ENCODE assay signal across 8 mouse cellular contexts in the genomic region with DNA sequence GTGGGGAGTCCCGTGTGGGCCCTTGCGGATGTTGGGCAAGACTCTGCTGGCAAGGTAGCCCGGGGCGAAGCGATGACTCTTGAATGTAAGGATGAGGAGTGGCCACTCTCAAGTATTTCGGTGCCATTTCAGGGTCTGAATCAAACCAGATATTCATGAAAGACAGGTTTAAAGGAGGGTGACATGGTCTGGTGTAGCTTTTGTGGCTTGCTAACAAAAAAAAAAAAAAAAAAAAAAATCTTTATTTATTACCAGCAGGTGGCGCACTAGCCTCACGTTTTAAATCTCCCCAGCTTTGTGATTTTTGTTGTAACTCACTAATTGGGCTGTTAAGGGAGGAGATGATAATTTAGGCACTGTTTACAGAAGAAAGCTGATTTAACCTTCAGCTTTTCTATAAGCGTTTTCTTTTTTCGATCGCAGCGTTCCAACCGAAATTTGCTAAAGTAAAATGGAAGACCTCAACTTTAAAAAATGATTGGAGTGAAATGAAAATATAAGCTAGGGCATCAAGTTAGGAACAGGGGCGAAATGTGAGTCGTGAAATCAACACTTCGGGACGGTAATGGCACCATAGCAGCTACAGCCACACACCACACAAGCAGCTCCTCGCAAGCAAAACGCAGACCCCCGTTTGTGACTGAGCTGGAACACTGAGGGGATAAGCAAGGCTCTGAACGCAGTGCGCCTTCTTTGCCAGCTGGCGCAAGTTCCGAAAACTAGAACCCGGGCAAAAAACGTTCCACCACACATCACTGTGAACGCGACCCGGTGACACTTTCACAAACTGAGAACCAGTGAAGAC. TPM values are rescaled to one million over a fixed set of nuclear protein-coding genes. Genes with fewer than 3 reads are reported as not detected.
DNase-seq lines count a peak whose midpoint lies in the region; ATAC-seq and TF ChIP-seq lines count a peak whose summit lies in the region.

No protein-coding gene starts in this region.

- H3K27me3 ChIP-seq in embryonic facial prominence, embryonic 13.5 days: peaks cover 14% of the 10 kb centered on the region
- H3K27me3 ChIP-seq in intestine, postnatal 0 days (replicated peaks; ENCODE audit: control insufficient read depth, insufficient read depth, low read length): no peaks in the 10 kb centered on the region
- H3K27me3 ChIP-seq in midbrain, embryonic 13.5 days: 0 out of 2 replicates have a peak, but pooled peaks cover 5% of the 10 kb centered on the region

- DNase-seq in layer of hippocampus, postnatal 10 days (ENCODE audit: low spot score in 2 of 2): peak; percentile 44 to 50
- no peak for DNase-seq in layer of hippocampus, adult 8-10 months (ENCODE audit: low spot score in 2 of 2)
- DNase-seq in MN1 (ENCODE audit: low spot score): peak; percentile 60
- DNase-seq in urinary bladder, postnatal 25 days (ENCODE audit: low spot score): no peak
- no peak for DNase-seq in gastrocnemius, adult 18-20 months (ENCODE audit: low spot score)

- no peaks in the 10 kb centered on the region for H3K36me3 ChIP-seq in embryonic facial prominence, embryonic 13.5 days
- no peaks in the 10 kb centered on the region for H3K36me3 ChIP-seq in intestine, postnatal 0 days (ENCODE audit: control insufficient read depth, insufficient read depth)
- H3K36me3 ChIP-seq in midbrain, embryonic 13.5 days: no peaks in the 10 kb centered on the region

- H3K4me2 ChIP-seq in embryonic facial prominence, embryonic 13.5 days: peak overlapping the region; percentile 47
- peak overlapping the region; percentile 45; the same call in 1 of the 2 replicates for H3K4me2 ChIP-seq in intestine, postnatal 0 days (replicated peaks; ENCODE audit: low read depth)
- peak overlapping the region; percentile 26 for H3K4me2 ChIP-seq in midbrain, embryonic 13.5 days (replicated peaks)

- no peaks in the 10 kb centered on the region for H3K4me1 ChIP-seq in embryonic facial prominence, embryonic 13.5 days
- H3K4me1 ChIP-seq in intestine, postnatal 0 days (replicated peaks; ENCODE audit: control insufficient read depth, insufficient read depth, low read length): no peaks in the 10 kb centered on the region
- H3K4me1 ChIP-seq in midbrain, embryonic 13.5 days (replicated peaks): peaks cover 25% of the 10 kb centered on the region

- TF ChIP-seq CTCF in intestine, postnatal 0 days (IDR thresholded peaks at IDR 0.05; ENCODE audit: low read depth): peak; percentile 63

- H3K9me3 ChIP-seq in embryonic facial prominence, embryonic 13.5 days: no peaks in the 10 kb centered on the region
- no peaks in the 10 kb centered on the region for H3K9me3 ChIP-seq in intestine, postnatal 0 days (ENCODE audit: control insufficient read depth)
- no peaks in the 10 kb centered on the region for H3K9me3 ChIP-seq in midbrain, embryonic 13.5 days

- ATAC-seq in embryonic facial prominence, embryonic 13.5 days (ENCODE audit: insufficient number of reproducible peaks, insufficient read depth, low FRiP score, low TSS enrichment, low read depth): no peak
- ATAC-seq in intestine, postnatal 0 days: no peak
- 0 out of 2 replicates have a peak, but pooled peaks have one; percentile 15 for ATAC-seq in midbrain, embryonic 13.5 days

- H3K4me3 ChIP-seq in embryonic facial prominence, embryonic 13.5 days: peak overlapping the region; percentile 19; the same call in 1 of the 2 replicates
- H3K4me3 ChIP-seq in intestine, postnatal 0 days (ENCODE audit: low read depth, low read length): peak overlapping the region; percentile 14; the same call in 1 of the 2 replicates
- no peak overlapping the region for H3K4me3 ChIP-seq in midbrain, embryonic 13.5 days (replicated peaks)

- H3K27ac ChIP-seq in embryonic facial prominence, embryonic 13.5 days: no peak overlapping the region
- H3K27ac ChIP-seq in intestine, postnatal 0 days (ENCODE audit: low read depth, low read length): no peak overlapping the region
- H3K27ac ChIP-seq in midbrain, embryonic 13.5 days: no peak overlapping the region

- 58% methylated on average over 29 of the region's 29 CpGs for WGBS in embryonic facial prominence, embryonic 13.5 days
- 51% methylated on average over 29 of the region's 29 CpGs for WGBS in intestine, postnatal 0 days
- 62% methylated on average over 29 of the region's 29 CpGs for WGBS in midbrain, embryonic 13.5 days

- H3K9ac ChIP-seq in embryonic facial prominence, embryonic 13.5 days: no peak overlapping the region
- H3K9ac ChIP-seq in intestine, postnatal 0 days (ENCODE audit: low read depth, low read length): no peak overlapping the region
- H3K9ac ChIP-seq in midbrain, embryonic 13.5 days (replicated peaks): no peak overlapping the region

RNA-seq across cellular contexts. Expression of gene Erich3, which starts 16.8 kb away (rescaled TPM):
- 1 to 10 TPM; 5.1 to 6.1 TPM for total RNA-seq in layer of hippocampus, postnatal 10 days (2021)
- 1 to 10 TPM; 6.9 to 8.9 (median 7.9) TPM for total RNA-seq in layer of hippocampus, adult 8-10 months (2022)
- polyA plus RNA-seq in embryonic facial prominence, embryonic 13.5 days (2015; fragmentation: Nextera tagmentation; extraction: Ambion mirVana): 0.06 and 0.17 TPM in 2 replicates
- 0.08 and 0.12 TPM in 2 replicates for polyA plus RNA-seq in intestine, postnatal 0 days (2015; fragmentation: Nextera tagmentation; extraction: Ambion mirVana)
- 2.2 and 2.5 TPM in 2 replicates for polyA plus RNA-seq in midbrain, embryonic 13.5 days (2015; fragmentation: Nextera tagmentation; extraction: Ambion mirVana)
- under 1 TPM; 0.05 TPM for total RNA-seq in gastrocnemius, adult 18-20 months (2021)

RNA-seq across cellular contexts. Expression of gene Tyw3, which starts 49.9 kb away (rescaled TPM):
- 10 to 100 TPM; 10.1 to 10.7 TPM for total RNA-seq in layer of hippocampus, postnatal 10 days (2021)
- total RNA-seq in layer of hippocampus, adult 8-10 months (2022): 10 to 100 TPM in 3 of 4 experiments, 1 to 10 TPM in 1; 9.0 to 12.2 (median 11.2) TPM
- polyA plus RNA-seq in embryonic facial prominence, embryonic 13.5 days (2015; fragmentation: Nextera tagmentation; extraction: Ambion mirVana): 16.7 and 19.8 TPM in 2 replicates
- 5.0 and 6.2 TPM in 2 replicates for polyA plus RNA-seq in intestine, postnatal 0 days (2015; fragmentation: Nextera tagmentation; extraction: Ambion mirVana)
- polyA plus RNA-seq in midbrain, embryonic 13.5 days (2015; fragmentation: Nextera tagmentation; extraction: Ambion mirVana): 11.3 and 14.5 TPM in 2 replicates
- total RNA-seq in gastrocnemius, adult 18-20 months (2021): 1 to 10 TPM; 3.1 TPM

RNA-seq across cellular contexts. Expression of gene Cryz, which starts 50.3 kb away (rescaled TPM):
- 10 to 100 TPM; 18.1 to 20.2 TPM for total RNA-seq in layer of hippocampus, postnatal 10 days (2021)
- total RNA-seq in layer of hippocampus, adult 8-10 months (2022): 10 to 100 TPM; 23.6 to 32.6 (median 25.8) TPM
- 22.4 and 23.7 TPM in 2 replicates for polyA plus RNA-seq in embryonic facial prominence, embryonic 13.5 days (2015; fragmentation: Nextera tagmentation; extraction: Ambion mirVana)
- polyA plus RNA-seq in intestine, postnatal 0 days (2015; fragmentation: Nextera tagmentation; extraction: Ambion mirVana): 55.6 and 62.6 TPM in 2 replicates
- polyA plus RNA-seq in midbrain, embryonic 13.5 days (2015; fragmentation: Nextera tagmentation; extraction: Ambion mirVana): 12.5 and 13.4 TPM in 2 replicates
- total RNA-seq in gastrocnemius, adult 18-20 months (2021): 10 to 100 TPM; 17.9 to 19.2 TPM

Comparison
In these comparisons a context has a peak if more than half of its experiments do, and no peak if none do; other contexts are left out.
1. DNase-seq: peak in layer of hippocampus, postnatal 10 days (2 of 2) and MN1 (single experiment); none in layer of hippocampus, adult 8-10 months (0 of 2), urinary bladder, postnatal 25 days (single experiment) and gastrocnemius, adult 18-20 months (single experiment).
2. RNA of gene Erich3, which starts 16.8 kb away (total RNA-seq): 6.9 to 8.9 TPM in layer of hippocampus, adult 8-10 months and 5.1 to 6.1 TPM in layer of hippocampus, postnatal 10 days; 0.05 TPM in gastrocnemius, adult 18-20 months; every median in the first group is over 4 times any median in the second.
3. Peak in every context shown above with its lines, with median percentiles within 50 percentile points of each other: H3K4me2 ChIP-seq.